Mouse (Mus musculus) adipocyte (in vitro differentiated cells): ENCODE measurements around the gene Sinhcaf.

Experiments
- DNase-seq: peaks from one replicate; pipeline ENCODE4 v3.0.0-alpha.2; 2016; ENCODE audit warnings: low spot score

The Sinhcaf gene

GRCm38 (mm10) chr6:148873911-148874310 is 72.4 kb downstream of the Sinhcaf start:
- DNase-seq = no peak
